Mouse (Mus musculus) midbrain, embryonic 15.5 days (tissue): ENCODE measurements around the gene Arhgap19. TPM values are rescaled to one million over a fixed set of nuclear protein-coding genes. Genes with fewer than 3 reads are reported as not detected.

Experiments used
- ATAC-seq: fragments of 200-750 bp; cut with Nextera tagmentation; replicated peaks from 2 replicates; pipeline ENCODE4 v1.8.0; 2017; ENCODE audit warnings: moderate TSS enrichment
- H3K27ac ChIP-seq: fragments of 300-500 bp; sonication (generic); 2 replicates; pipeline ENCODE4 v1.5.1; 2015; ENCODE audit warnings: mild to moderate bottlenecking, inconsistent platforms
- H3K27me3 ChIP-seq: fragments of 300-500 bp; sonication (generic); replicated peaks from 2 replicates; pipeline ENCODE4 v1.6.1; 2015; ENCODE audit warnings: inconsistent platforms
- H3K36me3 ChIP-seq: fragments of 300-500 bp; sonication (generic); replicated peaks from 2 replicates; pipeline ENCODE4 v1.6.1; 2015; ENCODE audit warnings: inconsistent platforms
- H3K4me1 ChIP-seq: fragments of 300-500 bp; sonication (generic); 2 replicates; pipeline ENCODE4 v1.6.1; 2015; ENCODE audit warnings: inconsistent platforms
- H3K4me2 ChIP-seq: fragments of 300-500 bp; sonication (generic); 2 replicates; pipeline ENCODE4 v1.6.1; 2015; ENCODE audit warnings: inconsistent platforms, mild to moderate bottlenecking, moderate library complexity
- H3K4me3 ChIP-seq: fragments of 300-500 bp; sonication (generic); 2 replicates; pipeline ENCODE4 v1.5.1; 2015; ENCODE audit warnings: mild to moderate bottlenecking, inconsistent platforms
- H3K9ac ChIP-seq: fragments of 300-500 bp; sonication (generic); 2 replicates; pipeline ENCODE4 v1.6.1; 2015; ENCODE audit warnings: mild to moderate bottlenecking, inconsistent platforms
- H3K9me3 ChIP-seq: fragments of 300-500 bp; sonication (generic); 2 replicates; pipeline ENCODE4 v1.6.1; 2016; ENCODE audit warnings: inconsistent platforms
- WGBS: fragments of 180-500 bp; shearing (Covaris S2); methylation state at CpG from one replicate; pipeline ENCODE4 v1.1.7; 2015; ENCODE audit warnings: mixed read lengths; 5-methylcytosine and 5-hydroxymethylcytosine counted together
- polyA plus RNA-seq: library from polyadenylated mRNA; unstranded; fragments of >200 nt; fragmentation: Nextera tagmentation; extraction: Ambion mirVana; gene quantifications from 2 replicates; pipeline ENCODE4 v1.2.1, GENCODE M21; 2015

Arhgap19 gene
- polyA plus RNA-seq, 1 experiment from 2014 or later: 5.2 TPM

GRCm38 (mm10) chr19:41794017-41794416, 7.8 kb downstream of the Arhgap19 start:
- H3K27me3 ChIP-seq: no peaks in the 10 kb centered on the region
- H3K4me3 ChIP-seq: no peak overlapping the region
- no peak for ATAC-seq
- H3K27ac ChIP-seq: no peak overlapping the region
- no peaks in the 10 kb centered on the region for H3K36me3 ChIP-seq
- H3K4me1 ChIP-seq: no peaks in the 10 kb centered on the region
- H3K9me3 ChIP-seq: no peaks in the 10 kb centered on the region
- H3K9ac ChIP-seq: no peak overlapping the region
- H3K4me2 ChIP-seq: no peak overlapping the region

DNA sequence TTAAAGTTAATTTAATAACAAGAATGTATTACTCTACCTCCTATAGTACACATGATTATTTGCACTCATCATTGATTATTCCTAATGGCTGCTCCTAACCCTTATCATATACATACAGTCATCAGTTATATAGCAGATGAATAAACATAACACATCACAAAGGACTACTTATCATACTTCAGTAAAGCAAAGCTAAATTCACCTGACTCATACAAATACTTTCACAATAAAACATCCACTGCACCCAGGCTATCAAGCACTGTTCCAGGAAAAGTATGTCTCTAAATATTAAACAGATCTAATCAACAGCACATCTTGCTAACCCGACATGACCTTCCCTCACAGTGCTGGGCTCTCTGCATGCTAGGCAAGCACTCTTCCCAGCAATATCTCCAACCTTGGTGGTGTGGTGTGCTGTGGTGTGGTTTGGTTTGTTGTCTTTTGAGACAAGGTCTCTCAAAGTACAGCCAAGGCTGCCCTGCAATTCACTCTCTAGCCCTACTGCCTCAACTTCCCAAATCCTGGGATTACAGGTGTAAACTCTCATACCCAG, 8.8 kb downstream of the Arhgap19 start:
- Histone ChIP-seq H3K4me1 (no peaks in the 10 kb centered on the region), H3K27ac (no peak overlapping the region), H3K4me2 (no peak overlapping the region), H3K9me3 (no peaks in the 10 kb centered on the region), H3K9ac (no peak overlapping the region), H3K36me3 (no peaks in the 10 kb centered on the region), H3K4me3 (no peak overlapping the region), H3K27me3 (no peaks in the 10 kb centered on the region)
- 89% methylated on average over 1 of the region's 1 CpGs for WGBS
- ATAC-seq: no peak

GRCm38 (mm10) chr19:41791384-41791783, 10.5 kb downstream of the Arhgap19 start:
- H3K9me3 ChIP-seq: no peaks in the 10 kb centered on the region
- no peak overlapping the region for H3K4me3 ChIP-seq
- no peaks in the 10 kb centered on the region for H3K4me1 ChIP-seq
- H3K9ac ChIP-seq: no peak overlapping the region
- no peak overlapping the region for H3K27ac ChIP-seq
- no peaks in the 10 kb centered on the region for H3K36me3 ChIP-seq
- H3K27me3 ChIP-seq: no peaks in the 10 kb centered on the region
- no peak for ATAC-seq
- H3K4me2 ChIP-seq: no peak overlapping the region
- 97% methylated on average over 2 of the region's 2 CpGs for WGBS

- Histone ChIP-seq H3K4me1 (no peaks in the 10 kb centered on the region), H3K36me3 (no peaks in the 10 kb centered on the region)
- 71% methylated on average over 10 of the region's 10 CpGs for WGBS
Measured at GRCm38 (mm10) chr19:41789110-41789961, 12.5 kb downstream of the Arhgap19 start.

DNA sequence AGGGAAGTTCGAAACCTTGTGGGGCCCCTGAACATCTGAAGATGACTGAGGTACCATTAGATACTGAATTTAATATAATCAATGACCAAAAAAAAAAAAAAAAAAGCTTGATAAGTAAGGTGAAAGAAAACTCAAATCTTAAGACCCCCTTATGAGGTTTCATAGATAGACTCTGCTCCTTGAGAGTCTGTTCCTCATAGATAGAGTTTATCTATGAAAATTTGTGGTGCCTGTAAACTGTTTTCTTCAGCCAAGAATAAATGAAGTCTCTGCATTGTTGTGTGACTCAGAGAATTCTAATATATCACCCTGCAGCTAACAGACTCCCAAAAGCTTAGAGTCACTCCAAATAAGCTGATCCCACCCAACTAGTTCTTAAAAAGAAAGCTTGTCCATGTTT, 15.0 kb downstream of the Arhgap19 start:
- no peak overlapping the region for H3K4me3 ChIP-seq
- H3K9ac ChIP-seq: no peak overlapping the region
- H3K27ac ChIP-seq: no peak overlapping the region
- no peaks in the 10 kb centered on the region for H3K27me3 ChIP-seq
- no peaks in the 10 kb centered on the region for H3K4me1 ChIP-seq
- no peaks in the 10 kb centered on the region; the same call in 1 of the 2 replicates for H3K36me3 ChIP-seq
- ATAC-seq: no peak
- WGBS: 100% methylated on average over 1 of the region's 1 CpGs
- H3K4me2 ChIP-seq: no peak overlapping the region
- H3K9me3 ChIP-seq: no peaks in the 10 kb centered on the region

More at GRCm38 (mm10) chr19:41789110-41789961, 12.5 kb downstream of the Arhgap19 start:
- Histone ChIP-seq H3K27me3 (no peaks in the 10 kb centered on the region), H3K4me2 (no peak overlapping the region), H3K27ac (no peak overlapping the region), H3K9me3 (no peaks in the 10 kb centered on the region), H3K9ac (no peak overlapping the region), H3K4me3 (no peak overlapping the region)
- ATAC-seq: no peak

DNA sequence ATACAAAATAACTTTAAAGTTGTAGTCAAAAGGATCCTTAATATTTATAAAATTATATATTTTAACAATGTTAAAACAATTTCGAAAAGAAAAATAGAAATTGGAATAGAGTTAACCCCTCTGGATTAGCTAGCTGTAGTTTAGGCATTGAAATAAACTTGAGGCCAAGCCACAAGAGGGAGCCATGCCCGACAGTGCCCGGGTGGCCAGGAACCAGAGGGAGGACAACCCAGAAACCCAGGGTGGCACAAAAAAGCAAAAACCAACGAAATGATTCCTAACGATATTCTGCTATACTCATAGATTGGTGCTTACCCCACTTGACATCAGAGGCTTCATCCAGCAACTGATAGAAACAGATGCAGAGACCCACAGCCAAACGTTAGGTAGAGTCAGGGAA, 24.3 kb downstream of the Arhgap19 start:
- 85% methylated on average over 6 of the region's 6 CpGs for WGBS
- no peak for ATAC-seq
- no peak overlapping the region for H3K4me3 ChIP-seq

DNA sequence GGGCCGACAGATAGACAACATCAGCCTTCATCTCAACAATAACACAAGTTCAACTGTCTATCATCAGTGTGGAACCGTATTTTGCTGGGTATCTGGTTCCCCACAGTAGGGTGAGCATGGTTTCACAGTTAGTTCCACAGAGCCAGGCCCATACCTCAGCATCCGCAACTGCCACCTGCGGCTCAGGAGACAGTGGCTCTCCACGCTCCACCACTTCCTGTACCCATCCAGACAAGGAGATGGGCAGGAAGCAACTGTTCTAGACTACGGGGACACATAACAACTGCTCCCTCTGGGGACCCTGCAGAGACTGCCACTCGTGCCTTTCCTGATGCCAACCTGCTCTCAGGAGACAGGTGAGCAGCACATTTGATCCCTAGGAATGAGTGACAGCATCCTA, 33.1 kb downstream of the Arhgap19 start:
- H3K9me3 ChIP-seq: no peaks in the 10 kb centered on the region
- H3K36me3 ChIP-seq: no peaks in the 10 kb centered on the region
- H3K27me3 ChIP-seq: no peaks in the 10 kb centered on the region
- peaks cover 8% of the 10 kb centered on the region; the same call in 1 of the 2 replicates for H3K4me1 ChIP-seq
- H3K4me2 ChIP-seq: no peak overlapping the region
- no peak for ATAC-seq
- H3K9ac ChIP-seq: no peak overlapping the region
- 87% methylated on average over 7 of the region's 7 CpGs for WGBS
- no peak overlapping the region for H3K4me3 ChIP-seq
- H3K27ac ChIP-seq: no peak overlapping the region

More for the DNA sequence above, 24.3 kb downstream of the Arhgap19 start:
- Histone ChIP-seq H3K9ac (no peak overlapping the region), H3K4me1 (no peaks in the 10 kb centered on the region), H3K27ac (no peak overlapping the region), H3K36me3 (no peaks in the 10 kb centered on the region), H3K9me3 (no peaks in the 10 kb centered on the region), H3K27me3 (no peaks in the 10 kb centered on the region), H3K4me2 (no peak overlapping the region)

DNA sequence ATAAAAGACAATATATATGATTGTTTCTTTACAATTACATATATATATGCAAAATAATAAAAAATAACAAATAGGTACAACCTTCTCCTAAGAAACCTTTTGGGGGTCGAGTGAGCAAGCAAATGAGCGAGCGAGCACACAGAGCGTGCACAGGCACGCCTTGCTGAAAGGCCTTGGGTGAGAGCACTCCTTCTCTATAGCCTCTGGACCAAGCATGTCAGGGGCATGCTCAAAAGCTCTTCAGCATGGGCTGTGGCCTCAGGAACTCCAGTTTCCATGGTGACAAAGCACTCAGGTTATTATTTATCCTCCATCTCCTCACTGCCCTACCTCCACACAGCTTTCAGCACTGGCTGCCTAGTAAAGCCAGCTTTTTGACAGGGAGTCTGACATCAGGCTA, 35.2 kb downstream of the Arhgap19 start:
- Histone ChIP-seq H3K4me2 (no peak overlapping the region), H3K36me3 (no peaks in the 10 kb centered on the region), H3K4me3 (no peak overlapping the region), H3K9ac (no peak overlapping the region), H3K27ac (peak overlapping the region; percentile 58; the same call in 1 of the 2 replicates), H3K27me3 (no peaks in the 10 kb centered on the region), H3K9me3 (no peaks in the 10 kb centered on the region), H3K4me1 (peaks cover 8% of the 10 kb centered on the region; the same call in 1 of the 2 replicates)
- 74% methylated on average over 5 of the region's 5 CpGs for WGBS
- ATAC-seq: peak; percentile 60

GRCm38 (mm10) chr19:41763870-41764660, 37.8 kb downstream of the Arhgap19 start:
- Histone ChIP-seq H3K4me1 (peaks cover 8% of the 10 kb centered on the region; the same call in 1 of the 2 replicates), H3K36me3 (no peaks in the 10 kb centered on the region), H3K27ac (no peak overlapping the region), H3K9me3 (no peaks in the 10 kb centered on the region), H3K9ac (no peak overlapping the region), H3K4me3 (no peak overlapping the region), H3K4me2 (no peak overlapping the region), H3K27me3 (no peaks in the 10 kb centered on the region)
- 35% methylated on average over 12 of the region's 12 CpGs for WGBS
- ATAC-seq: peak; percentile 69

DNA sequence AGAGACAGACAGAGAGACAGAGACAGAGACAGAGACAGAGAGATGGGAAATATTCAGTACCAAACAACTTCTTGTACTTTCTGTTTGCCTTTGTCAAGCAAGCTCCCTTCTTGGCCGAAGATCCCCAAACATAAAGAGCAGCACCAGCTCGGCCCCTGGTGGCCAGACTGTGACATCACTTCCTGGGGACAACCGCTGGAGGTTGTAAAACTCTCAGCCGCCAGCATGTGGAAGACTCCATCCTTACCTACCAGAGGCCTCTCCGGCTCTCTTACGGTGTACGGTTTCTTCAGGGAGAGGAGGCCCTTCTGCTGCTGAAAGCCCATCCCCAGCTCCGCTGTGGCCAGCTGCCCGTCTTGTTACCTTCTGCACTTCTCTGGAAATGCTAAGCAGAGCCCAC, 40.3 kb downstream of the Arhgap19 start:
- Histone ChIP-seq H3K9ac (no peak overlapping the region), H3K9me3 (no peaks in the 10 kb centered on the region), H3K4me3 (no peak overlapping the region), H3K4me1 (0 out of 2 replicates have a peak, but pooled peaks cover under 1% of the 10 kb centered on the region), H3K27ac (no peak overlapping the region), H3K4me2 (no peak overlapping the region), H3K27me3 (no peaks in the 10 kb centered on the region), H3K36me3 (no peaks in the 10 kb centered on the region)
- ATAC-seq: 0 out of 2 replicates have a peak, but pooled peaks have one; percentile 22
- 44% methylated on average over 9 of the region's 9 CpGs for WGBS

DNA sequence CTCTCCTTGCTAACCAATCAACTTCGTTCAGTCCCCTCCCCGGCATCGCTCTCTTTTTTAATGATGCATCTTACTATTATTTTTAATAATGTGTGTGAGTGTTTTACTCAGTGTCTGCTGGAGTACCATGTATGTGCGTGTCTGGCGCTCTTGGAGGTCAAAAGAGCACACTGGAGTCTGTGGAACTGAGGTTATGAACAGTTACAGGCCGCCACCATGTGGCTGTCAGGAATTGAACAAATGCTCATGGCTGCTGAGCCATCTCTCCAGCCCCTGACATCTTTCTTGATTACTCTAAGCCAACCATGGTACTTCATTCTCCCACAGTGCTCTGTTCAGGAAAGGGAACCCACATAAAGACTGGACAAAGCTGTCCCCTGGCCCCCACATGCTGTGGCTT, 42.1 kb downstream of the Arhgap19 start:
- Histone ChIP-seq H3K36me3 (no peaks in the 10 kb centered on the region), H3K4me2 (no peak overlapping the region), H3K27me3 (no peaks in the 10 kb centered on the region), H3K4me1 (no peaks in the 10 kb centered on the region), H3K27ac (no peak overlapping the region), H3K9ac (no peak overlapping the region), H3K9me3 (no peaks in the 10 kb centered on the region), H3K4me3 (no peak overlapping the region)
- WGBS: 85% methylated on average over 6 of the region's 6 CpGs
- ATAC-seq: no peak; the same call in 1 of the 2 replicates

- 77% methylated on average over 5 of the region's 5 CpGs for WGBS
- Histone ChIP-seq H3K4me3 (no peak overlapping the region), H3K27me3 (no peaks in the 10 kb centered on the region), H3K9me3 (no peaks in the 10 kb centered on the region), H3K27ac (no peak overlapping the region), H3K4me2 (no peak overlapping the region), H3K36me3 (no peaks in the 10 kb centered on the region), H3K4me1 (no peaks in the 10 kb centered on the region), H3K9ac (no peak overlapping the region)
- no peak for ATAC-seq
Measured at GRCm38 (mm10) chr19:41759270-41759669, 42.6 kb downstream of the Arhgap19 start.
